Mouse (Mus musculus): ENCODE results near the gene Atp2b4. TPM values are rescaled to one million over a fixed set of nuclear protein-coding genes. Genes with fewer than 3 reads are reported as not detected.
"Not testable (repeated sequence)": the region's sequence is repeated elsewhere in the genome, so short reads cannot be mapped to it uniquely, and the experiment has no call there.

Gene Atp2b4
- total and polyA plus RNA-seq, 2 experiments from 2014 or later: 11.4 to 69.1 TPM

- Histone ChIP-seq H3K9me3 (ENCODE audit: low read length) (no peaks in the 10 kb centered on the region), H3K27ac (ENCODE audit: low read depth, low read length) (no peak overlapping the region), H3K4me1 (ENCODE audit: insufficient read depth) (no peaks in the 10 kb centered on the region), H3K27me3 (ENCODE audit: insufficient read depth, low read length) (no peaks in the 10 kb centered on the region), H3K9ac (no peak overlapping the region), H3K4me2 (ENCODE audit: low read depth) (no peak overlapping the region), H3K36me3 (ENCODE audit: insufficient read depth) (no peaks in the 10 kb centered on the region), H3K4me3 (ENCODE audit: low read depth, low read length) (no peak overlapping the region)
- DNase-seq (no peak), ATAC-seq (no peak)
- TF ChIP-seq CTCF (IDR thresholded peaks at IDR 0.05; ENCODE audit: low read depth): no peak
- 89% methylated on average over 12 of the region's 12 CpGs for WGBS
Observed at GRCm38 (mm10) chr1:133670190-133670589, 130.7 kb downstream of the Atp2b4 start.

GRCm38 (mm10) chr1:133668618-133669017, 132.2 kb downstream of the Atp2b4 start:
- WGBS: 88% methylated on average over 3 of the region's 3 CpGs
- ATAC-seq: no peak
- H3K27ac ChIP-seq (ENCODE audit: low read depth, low read length): no peak overlapping the region

GRCm38 (mm10) chr1:133667721-133668120, 133.1 kb downstream of the Atp2b4 start:
- Histone ChIP-seq H3K36me3 (ENCODE audit: insufficient read depth) (no peaks in the 10 kb centered on the region), H3K27ac (ENCODE audit: low read depth, low read length) (no peak overlapping the region), H3K9ac (no peak overlapping the region), H3K9me3 (ENCODE audit: low read length) (no peaks in the 10 kb centered on the region), H3K4me2 (ENCODE audit: low read depth) (no peak overlapping the region), H3K4me3 (ENCODE audit: low read depth, low read length) (no peak overlapping the region), H3K4me1 (ENCODE audit: insufficient read depth) (no peaks in the 10 kb centered on the region), H3K27me3 (ENCODE audit: insufficient read depth, low read length) (no peaks in the 10 kb centered on the region)
- ATAC-seq (no peak), DNase-seq (no peak)
- 17% methylated on average over 7 of the region's 7 CpGs for WGBS
- TF ChIP-seq CTCF (IDR thresholded peaks at IDR 0.05; ENCODE audit: low read depth): no peak

More at GRCm38 (mm10) chr1:133668618-133669017, 132.2 kb downstream of the Atp2b4 start:
- Histone ChIP-seq H3K9ac (no peak overlapping the region), H3K4me2 (ENCODE audit: low read depth) (no peak overlapping the region), H3K36me3 (ENCODE audit: insufficient read depth) (no peaks in the 10 kb centered on the region), H3K4me3 (ENCODE audit: low read depth, low read length) (no peak overlapping the region), H3K9me3 (ENCODE audit: low read length) (no peaks in the 10 kb centered on the region), H3K4me1 (ENCODE audit: insufficient read depth) (no peaks in the 10 kb centered on the region), H3K27me3 (ENCODE audit: insufficient read depth, low read length) (no peaks in the 10 kb centered on the region)
- DNase-seq: no peak
- TF ChIP-seq CTCF (IDR thresholded peaks at IDR 0.05; ENCODE audit: low read depth): no peak

- H3K36me3 ChIP-seq (ENCODE audit: insufficient read depth); H3K9ac ChIP-seq; H3K27ac ChIP-seq (ENCODE audit: low read depth, low read length); H3K4me3 ChIP-seq (ENCODE audit: low read depth, low read length); H3K4me2 ChIP-seq (ENCODE audit: low read depth); H3K9me3 ChIP-seq (ENCODE audit: low read length); DNase-seq; ATAC-seq; H3K27me3 ChIP-seq (ENCODE audit: insufficient read depth, low read length); H3K4me1 ChIP-seq (ENCODE audit: insufficient read depth): not testable (repeated sequence)
- 84% methylated on average over 8 of the region's 8 CpGs for WGBS
Observed at GRCm38 (mm10) chr1:133665713-133666112, 135.1 kb downstream of the Atp2b4 start.

GRCm38 (mm10) chr1:133664203-133664970, 136.5 kb downstream of the Atp2b4 start:
- H3K36me3 ChIP-seq (ENCODE audit: insufficient read depth): no peaks in the 10 kb centered on the region
- no peak for TF ChIP-seq CTCF (IDR thresholded peaks at IDR 0.05; ENCODE audit: low read depth)
- no peak for ATAC-seq

GRCm38 (mm10) chr1:133663427-133663826, 137.4 kb downstream of the Atp2b4 start:
- WGBS: 74% methylated on average over 4 of the region's 4 CpGs
- no peaks in the 10 kb centered on the region for H3K9me3 ChIP-seq (ENCODE audit: low read length)
- no peak overlapping the region for H3K4me2 ChIP-seq (ENCODE audit: low read depth)
- DNase-seq (no peak), ATAC-seq (no peak)
- H3K27ac ChIP-seq (ENCODE audit: low read depth, low read length): no peak overlapping the region
- no peaks in the 10 kb centered on the region for H3K27me3 ChIP-seq (ENCODE audit: insufficient read depth, low read length)
- peaks cover 15% of the 10 kb centered on the region for H3K4me1 ChIP-seq (ENCODE audit: insufficient read depth)
- no peaks in the 10 kb centered on the region for H3K36me3 ChIP-seq (ENCODE audit: insufficient read depth)
- H3K9ac ChIP-seq: no peak overlapping the region
- H3K4me3 ChIP-seq (ENCODE audit: low read depth, low read length): no peak overlapping the region
- no peak for TF ChIP-seq CTCF (IDR thresholded peaks at IDR 0.05; ENCODE audit: low read depth)

More at GRCm38 (mm10) chr1:133664203-133664970, 136.5 kb downstream of the Atp2b4 start:
- Histone ChIP-seq H3K4me1 (ENCODE audit: insufficient read depth) (peaks cover 9% of the 10 kb centered on the region), H3K9ac (no peak overlapping the region), H3K4me3 (ENCODE audit: low read depth, low read length) (no peak overlapping the region), H3K9me3 (ENCODE audit: low read length) (no peaks in the 10 kb centered on the region), H3K4me2 (ENCODE audit: low read depth) (no peak overlapping the region), H3K27ac (ENCODE audit: low read depth, low read length) (no peak overlapping the region), H3K27me3 (ENCODE audit: insufficient read depth, low read length) (no peaks in the 10 kb centered on the region)
- DNase-seq: no peak
- 62% methylated on average over 11 of the region's 11 CpGs for WGBS

GRCm38 (mm10) chr1:133662941-133663340, 137.9 kb downstream of the Atp2b4 start:
- H3K27ac ChIP-seq (ENCODE audit: low read depth, low read length): no peak overlapping the region
- H3K4me3 ChIP-seq (ENCODE audit: low read depth, low read length): no peak overlapping the region
- TF ChIP-seq CTCF (IDR thresholded peaks at IDR 0.05; ENCODE audit: low read depth): no peak
- no peaks in the 10 kb centered on the region for H3K9me3 ChIP-seq (ENCODE audit: low read length)
- no peak overlapping the region for H3K4me2 ChIP-seq (ENCODE audit: low read depth)
- 96% methylated on average over 7 of the region's 7 CpGs for WGBS
- DNase-seq (no peak), ATAC-seq (no peak)
- H3K4me1 ChIP-seq (ENCODE audit: insufficient read depth): peaks cover 15% of the 10 kb centered on the region
- no peaks in the 10 kb centered on the region for H3K27me3 ChIP-seq (ENCODE audit: insufficient read depth, low read length)
- H3K36me3 ChIP-seq (ENCODE audit: insufficient read depth): no peaks in the 10 kb centered on the region
- H3K9ac ChIP-seq: no peak overlapping the region
